Mouse (Mus musculus): ENCODE data around the gene Pcbp3.

- TF ChIP-seq CTCF (IDR thresholded peaks at IDR 0.05; ENCODE audit: control insufficient read depth, insufficient read depth, insufficient replicate concordance, low read depth, low read length): no peak
- no peak for TF ChIP-seq POLR2A (IDR thresholded peaks at IDR 0.05; ENCODE audit: control insufficient read depth, low read depth, low read length)
Measured at GRCm38 (mm10) chr10:76881900-76882299, 79.8 kb downstream of the Pcbp3 start.
